Mouse (Mus musculus) liver, embryonic 11.5 days (tissue): ENCODE results near the gene Gm8439. TPM values are rescaled to one million over a fixed set of nuclear protein-coding genes. Genes with fewer than 3 reads are reported as not detected.

Source experiments
- ATAC-seq: fragments of 200-750 bp; cut with Nextera tagmentation; replicated peaks from 2 replicates; pipeline ENCODE4 v1.8.0; 2017; ENCODE audit warnings: moderate number of reproducible peaks, mild to moderate bottlenecking, moderate TSS enrichment, moderate library complexity; ENCODE audit not compliant: low FRiP score
- DNase-seq: peaks from one replicate; pipeline ENCODE4 v3.0.0-alpha.2; 2017; ENCODE audit warnings: low spot score
- H3K27ac ChIP-seq: fragments of 300-500 bp; sonication (generic); 2 replicates; pipeline ENCODE4 v1.5.1; 2014; ENCODE audit warnings: mild to moderate bottlenecking, low read depth, low read length, control low read depth
- H3K27me3 ChIP-seq: fragments of 300-500 bp; sonication (generic); replicated peaks from 2 replicates; pipeline ENCODE4 v1.6.1; 2014; ENCODE audit warnings: low read length, mixed read lengths; ENCODE audit not compliant: control insufficient read depth, insufficient read depth
- H3K36me3 ChIP-seq: fragments of 300-500 bp; sonication (generic); 2 replicates; pipeline ENCODE4 v1.6.1; 2014; ENCODE audit warnings: mild to moderate bottlenecking, low read length, moderate library complexity, mixed read lengths; ENCODE audit not compliant: control insufficient read depth, insufficient read depth
- H3K4me1 ChIP-seq: fragments of 300-500 bp; sonication (generic); replicated peaks from 2 replicates; pipeline ENCODE4 v1.6.1; 2014; ENCODE audit warnings: low read length, mixed read lengths; ENCODE audit not compliant: control insufficient read depth, insufficient read depth
- H3K4me2 ChIP-seq: fragments of 300-500 bp; sonication (generic); 2 replicates; pipeline ENCODE4 v1.6.1; 2014; ENCODE audit warnings: mild to moderate bottlenecking, control low read depth, moderate library complexity
- H3K4me3 ChIP-seq: fragments of 300-500 bp; sonication (generic); 2 replicates; pipeline ENCODE4 v1.5.1; 2014; ENCODE audit warnings: low read depth, low read length, control low read depth
- H3K9ac ChIP-seq: fragments of 300-500 bp; sonication (generic); 2 replicates; pipeline ENCODE4 v1.6.1; 2014; ENCODE audit warnings: low read depth, low read length, control low read depth
- H3K9me3 ChIP-seq: fragments of 300-500 bp; sonication (generic); 2 replicates; pipeline ENCODE4 v1.6.1; 2016; ENCODE audit warnings: low read length, inconsistent platforms, mixed read lengths; ENCODE audit not compliant: control insufficient read depth
- WGBS: fragments of 180-500 bp; shearing (Covaris S2); extraction: QIAGEN DNeasy Blood & Tissue Kit; methylation state at CpG from one replicate; pipeline ENCODE4 v1.1.7; 2014; 5-methylcytosine and 5-hydroxymethylcytosine counted together
- polyA plus RNA-seq: library from polyadenylated mRNA; unstranded; fragments of >200 nt; fragmentation: Nextera tagmentation; extraction: Ambion mirVana; gene quantifications from 2 replicates; pipeline ENCODE4 v1.2.1, GENCODE M21; 2014

Gm8439 gene
- polyA plus RNA-seq, 1 experiment from 2014 or later, result not detected

GRCm38 (mm10) chr4:120615528-120616081 is 27.1 kb downstream of the Gm8439 start:
- Histone ChIP-seq H3K9ac (no peak overlapping the region), H3K27me3 (no peaks in the 10 kb centered on the region), H3K36me3 (no peaks in the 10 kb centered on the region), H3K9me3 (no peaks in the 10 kb centered on the region), H3K27ac (no peak overlapping the region), H3K4me2 (no peak overlapping the region), H3K4me1 (peaks cover 44% of the 10 kb centered on the region), H3K4me3 (no peak overlapping the region)
- DNase-seq (no peak), ATAC-seq (no peak; the same call in 1 of the 2 replicates)
- 50% methylated on average over 10 of the region's 10 CpGs for WGBS

DNA sequence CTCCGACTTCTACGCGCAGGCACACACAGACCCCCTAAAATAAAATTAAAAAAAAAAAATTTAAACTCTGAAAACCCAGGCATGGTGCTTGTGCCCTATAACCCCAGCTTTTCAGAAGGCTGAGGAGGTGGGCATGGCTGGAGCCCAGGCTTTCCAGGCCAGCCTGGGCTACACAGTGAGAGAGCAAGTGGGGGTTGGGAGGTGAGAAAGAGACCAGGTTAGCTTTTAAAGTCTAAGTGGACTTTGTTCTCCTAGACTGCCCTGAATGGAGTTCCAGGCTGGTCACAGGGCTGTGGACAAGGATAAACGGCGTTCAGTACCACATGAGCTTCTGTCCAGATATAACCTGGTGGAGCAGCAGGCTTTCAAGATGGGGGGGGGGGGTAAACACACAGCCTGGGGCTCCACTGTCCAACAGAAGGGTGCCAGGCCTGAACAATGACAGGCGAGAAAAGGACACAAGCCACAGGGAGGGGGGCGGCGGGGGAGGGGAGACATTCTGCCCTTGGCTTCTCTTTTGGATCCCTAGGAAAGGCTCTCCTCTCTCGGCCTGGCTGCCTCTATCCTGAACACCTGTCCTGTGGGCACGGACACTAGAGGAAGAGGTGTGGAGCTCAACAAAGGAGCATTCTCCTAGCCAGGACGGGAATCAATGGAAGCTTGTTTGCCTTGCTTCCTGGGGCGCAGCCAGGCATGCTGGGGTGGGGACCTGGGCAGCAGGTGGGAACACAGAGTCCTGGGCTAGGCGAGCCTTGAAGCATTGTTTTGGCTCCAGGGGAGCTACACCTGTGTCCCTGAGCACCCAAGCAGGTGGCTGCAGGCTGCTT is 27.9 kb downstream of the Gm8439 start:
- Histone ChIP-seq H3K4me1 (peaks cover 44% of the 10 kb centered on the region), H3K9ac (no peak overlapping the region), H3K36me3 (no peaks in the 10 kb centered on the region), H3K27ac (no peak overlapping the region), H3K27me3 (no peaks in the 10 kb centered on the region), H3K4me2 (no peak overlapping the region), H3K9me3 (no peaks in the 10 kb centered on the region), H3K4me3 (no peak overlapping the region)
- DNase-seq (no peak), ATAC-seq (no peak)
- WGBS, result 80% methylated on average over 13 of the region's 13 CpGs

DNA sequence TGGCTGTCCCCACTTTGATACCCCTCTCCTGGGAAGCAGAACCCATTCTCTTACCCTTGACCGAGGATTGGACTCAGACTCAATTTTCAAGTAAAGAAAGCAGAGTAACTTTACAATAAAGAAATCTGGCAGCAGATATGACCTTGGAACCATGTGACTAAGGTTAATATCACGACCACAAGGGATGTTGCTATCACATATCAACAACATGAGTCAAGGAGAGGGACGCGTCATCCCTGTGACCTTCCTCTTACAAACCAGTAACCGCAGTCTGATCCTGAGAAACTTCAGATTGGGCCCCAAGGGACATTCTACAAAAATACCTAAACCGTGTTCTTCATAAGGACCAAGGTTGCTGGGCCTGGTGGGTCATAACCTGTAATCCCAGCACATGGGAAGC is 39.2 kb downstream of the Gm8439 start:
- Histone ChIP-seq H3K27ac (no peak overlapping the region), H3K4me1 (peaks cover 31% of the 10 kb centered on the region), H3K9ac (no peak overlapping the region), H3K4me2 (no peak overlapping the region), H3K4me3 (no peak overlapping the region), H3K9me3 (no peaks in the 10 kb centered on the region), H3K36me3 (no peaks in the 10 kb centered on the region), H3K27me3 (no peaks in the 10 kb centered on the region)
- no peak for ATAC-seq
- 71% methylated on average over 6 of the region's 6 CpGs for WGBS
- no peak for DNase-seq

DNA sequence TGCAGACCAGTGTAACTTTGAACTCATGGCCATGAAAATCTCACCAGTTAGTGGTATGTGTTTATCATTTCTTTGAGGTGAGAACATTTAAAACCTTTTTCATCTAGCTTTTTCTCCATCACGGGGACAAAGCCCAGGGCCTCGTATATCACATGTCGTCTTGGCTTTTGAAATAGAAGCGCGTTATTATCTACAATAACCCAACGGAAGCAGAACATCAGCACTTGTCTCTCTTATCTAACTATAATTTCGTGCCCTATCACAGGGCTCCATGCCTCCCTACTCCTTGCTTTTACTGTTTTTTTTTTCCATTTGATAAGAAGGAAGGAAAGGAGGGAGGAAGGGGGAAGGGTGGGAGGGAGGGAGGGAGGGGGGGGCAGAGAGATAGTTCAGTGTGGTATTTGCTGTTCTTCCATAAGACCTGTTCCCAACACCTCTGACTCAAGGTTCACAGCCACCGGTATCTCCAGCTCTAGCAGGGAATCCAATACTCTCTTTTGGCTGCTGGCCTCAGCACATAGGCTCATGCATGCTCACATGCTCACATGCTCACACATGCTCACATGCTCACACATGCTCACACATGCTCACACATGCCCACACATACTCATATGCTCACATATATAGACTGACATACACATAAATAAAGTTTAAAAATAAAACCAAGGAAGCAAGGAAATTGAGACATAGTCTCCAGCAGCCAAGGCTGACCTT is 41.8 kb downstream of the Gm8439 start:
- DNase-seq (no peak), ATAC-seq (peak; percentile 78)
- H3K4me1 ChIP-seq, result peaks cover 40% of the 10 kb centered on the region
- H3K27ac ChIP-seq, result peak overlapping the region; percentile 94
- peak overlapping the region; percentile 42 for H3K4me2 ChIP-seq
- WGBS, result 26% methylated on average over 8 of the region's 8 CpGs
- no peaks in the 10 kb centered on the region for H3K36me3 ChIP-seq
- H3K27me3 ChIP-seq, result no peaks in the 10 kb centered on the region
- no peaks in the 10 kb centered on the region for H3K9me3 ChIP-seq
- H3K4me3 ChIP-seq, result no peak overlapping the region
- H3K9ac ChIP-seq, result peak overlapping the region; percentile 35

- H3K27me3 ChIP-seq, result no peaks in the 10 kb centered on the region
- H3K4me1 ChIP-seq, result peaks cover 36% of the 10 kb centered on the region
- 22% methylated on average over 6 of the region's 6 CpGs for WGBS
- peak overlapping the region; percentile 28 for H3K4me2 ChIP-seq
- no peaks in the 10 kb centered on the region for H3K9me3 ChIP-seq
- ATAC-seq, result peak; percentile 92
- peak overlapping the region; percentile 94 for H3K27ac ChIP-seq
- no peak overlapping the region for H3K4me3 ChIP-seq
- DNase-seq, result peak; percentile 42
- peak overlapping the region; percentile 41 for H3K9ac ChIP-seq
- H3K36me3 ChIP-seq, result no peaks in the 10 kb centered on the region
These were observed 43.3 kb downstream of the Gm8439 start for GRCm38 (mm10) chr4:120631828-120632227.

DNA sequence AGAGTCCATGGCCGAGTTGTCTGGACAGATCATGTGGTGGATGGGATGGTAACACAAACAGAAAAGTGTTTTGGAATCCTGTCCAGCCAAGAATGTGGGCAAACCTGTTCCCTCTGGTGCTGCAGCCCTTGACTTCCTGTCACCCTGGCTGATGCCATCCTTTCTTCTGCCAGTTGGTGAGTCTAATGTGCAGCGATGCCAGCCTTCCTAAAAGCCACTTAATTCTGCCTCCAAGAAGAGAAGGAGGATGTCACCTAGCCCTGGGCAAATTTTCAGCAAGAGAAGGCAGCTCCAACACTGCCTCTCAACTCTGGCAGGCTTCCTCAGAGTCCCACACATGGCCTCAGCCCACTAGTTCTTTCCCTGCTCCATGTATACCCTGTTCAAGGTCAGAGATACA is 46.8 kb downstream of the Gm8439 start:
- WGBS, result 80% methylated on average over 2 of the region's 2 CpGs
- H3K9ac ChIP-seq, result no peak overlapping the region
- peaks cover 26% of the 10 kb centered on the region for H3K4me1 ChIP-seq
- no peak for DNase-seq
- no peak overlapping the region for H3K4me2 ChIP-seq
- H3K4me3 ChIP-seq, result no peak overlapping the region
- H3K27ac ChIP-seq, result no peak overlapping the region
- no peaks in the 10 kb centered on the region for H3K36me3 ChIP-seq
- H3K27me3 ChIP-seq, result no peaks in the 10 kb centered on the region
- no peaks in the 10 kb centered on the region for H3K9me3 ChIP-seq
- ATAC-seq, result no peak

- Histone ChIP-seq H3K4me1 (no peaks in the 10 kb centered on the region), H3K9ac (no peak overlapping the region), H3K27ac (no peak overlapping the region), H3K27me3 (no peaks in the 10 kb centered on the region; the same call in none of the 2 replicates), H3K9me3 (no peaks in the 10 kb centered on the region), H3K4me2 (no peak overlapping the region), H3K36me3 (no peaks in the 10 kb centered on the region), H3K4me3 (no peak overlapping the region)
- DNase-seq, result no peak
- 91% methylated on average over 6 of the region's 6 CpGs for WGBS
- ATAC-seq, result no peak
These were observed 53.4 kb downstream of the Gm8439 start for GRCm38 (mm10) chr4:120641946-120642345.

GRCm38 (mm10) chr4:120643899-120644298 is 55.4 kb downstream of the Gm8439 start:
- 85% methylated on average over 3 of the region's 3 CpGs for WGBS
- H3K27ac ChIP-seq, result no peak overlapping the region
- no peak overlapping the region for H3K4me3 ChIP-seq

More at GRCm38 (mm10) chr4:120643899-120644298, 55.4 kb downstream of the Gm8439 start:
- Histone ChIP-seq H3K36me3 (no peaks in the 10 kb centered on the region), H3K4me2 (no peak overlapping the region), H3K9ac (no peak overlapping the region), H3K9me3 (no peaks in the 10 kb centered on the region), H3K27me3 (peaks cover 17% of the 10 kb centered on the region), H3K4me1 (no peaks in the 10 kb centered on the region)
- ATAC-seq (no peak), DNase-seq (no peak)
